Mouse (Mus musculus): Measurements from ENCODE around the gene Nhsl1. TPM values are rescaled to one million over a fixed set of nuclear protein-coding genes. Genes with fewer than 3 reads are reported as not detected.
"Not testable (repeated sequence)": the region's sequence is repeated elsewhere in the genome, so short reads cannot be mapped to it uniquely, and the experiment has no call there.

The Nhsl1 gene
- polyA plus RNA-seq, 1 experiment from 2014 or later, result 16.9 TPM

- Histone ChIP-seq H3K27me3 (ENCODE audit: control insufficient read depth, insufficient read depth, low read length) (no peaks in the 10 kb centered on the region), H3K4me1 (ENCODE audit: control insufficient read depth, insufficient read depth, low read length) (peaks cover 4% of the 10 kb centered on the region; the same call in 1 of the 2 replicates), H3K4me3 (replicated peaks; ENCODE audit: low read depth, low read length) (peak within 1 kb of the TSS; percentile 61), H3K4me2 (ENCODE audit: low read length) (peak within 1 kb of the TSS; percentile 88), H3K36me3 (ENCODE audit: control insufficient read depth, insufficient read depth, low read length) (no peaks in the 10 kb centered on the region), H3K9me3 (ENCODE audit: control insufficient read depth, low read length) (no peaks in the 10 kb centered on the region), H3K27ac (replicated peaks; ENCODE audit: low read depth, low read length) (no peak within 1 kb of the TSS), H3K9ac (replicated peaks; ENCODE audit: low read length) (peak within 1 kb of the TSS; percentile 74)
- DNase-seq, result peak; percentile 88
- peak; percentile 88 for ATAC-seq (ENCODE audit: low FRiP score, low TSS enrichment)
- WGBS, result under 1% methylated on average over 22 of the region's 22 CpGs
These were observed 227.0 kb downstream of the Nhsl1 start, which contains the start of gene Hebp2 for GRCm38 (mm10) chr10:18545813-18546235. Gene Hebp2, minus strand, starts transcription at chr10:18546076.

GRCm38 (mm10) chr10:18547381-18547780, 228.6 kb downstream of the Nhsl1 start:
- DNase-seq (no peak), ATAC-seq (ENCODE audit: low FRiP score, low TSS enrichment) (no peak)
- no peaks in the 10 kb centered on the region for H3K9me3 ChIP-seq (ENCODE audit: control insufficient read depth, low read length)
- H3K36me3 ChIP-seq (ENCODE audit: control insufficient read depth, insufficient read depth, low read length), result no peaks in the 10 kb centered on the region
- peaks cover 4% of the 10 kb centered on the region; the same call in 1 of the 2 replicates for H3K4me1 ChIP-seq (ENCODE audit: control insufficient read depth, insufficient read depth, low read length)
- H3K9ac ChIP-seq (replicated peaks; ENCODE audit: low read length), result no peak overlapping the region
- H3K4me2 ChIP-seq (ENCODE audit: low read length), result no peak overlapping the region
- H3K27me3 ChIP-seq (ENCODE audit: control insufficient read depth, insufficient read depth, low read length), result no peaks in the 10 kb centered on the region
- H3K4me3 ChIP-seq (replicated peaks; ENCODE audit: low read depth, low read length), result no peak overlapping the region
- H3K27ac ChIP-seq (replicated peaks; ENCODE audit: low read depth, low read length), result no peak overlapping the region
- WGBS, result 94% methylated on average over 4 of the region's 4 CpGs

DNA sequence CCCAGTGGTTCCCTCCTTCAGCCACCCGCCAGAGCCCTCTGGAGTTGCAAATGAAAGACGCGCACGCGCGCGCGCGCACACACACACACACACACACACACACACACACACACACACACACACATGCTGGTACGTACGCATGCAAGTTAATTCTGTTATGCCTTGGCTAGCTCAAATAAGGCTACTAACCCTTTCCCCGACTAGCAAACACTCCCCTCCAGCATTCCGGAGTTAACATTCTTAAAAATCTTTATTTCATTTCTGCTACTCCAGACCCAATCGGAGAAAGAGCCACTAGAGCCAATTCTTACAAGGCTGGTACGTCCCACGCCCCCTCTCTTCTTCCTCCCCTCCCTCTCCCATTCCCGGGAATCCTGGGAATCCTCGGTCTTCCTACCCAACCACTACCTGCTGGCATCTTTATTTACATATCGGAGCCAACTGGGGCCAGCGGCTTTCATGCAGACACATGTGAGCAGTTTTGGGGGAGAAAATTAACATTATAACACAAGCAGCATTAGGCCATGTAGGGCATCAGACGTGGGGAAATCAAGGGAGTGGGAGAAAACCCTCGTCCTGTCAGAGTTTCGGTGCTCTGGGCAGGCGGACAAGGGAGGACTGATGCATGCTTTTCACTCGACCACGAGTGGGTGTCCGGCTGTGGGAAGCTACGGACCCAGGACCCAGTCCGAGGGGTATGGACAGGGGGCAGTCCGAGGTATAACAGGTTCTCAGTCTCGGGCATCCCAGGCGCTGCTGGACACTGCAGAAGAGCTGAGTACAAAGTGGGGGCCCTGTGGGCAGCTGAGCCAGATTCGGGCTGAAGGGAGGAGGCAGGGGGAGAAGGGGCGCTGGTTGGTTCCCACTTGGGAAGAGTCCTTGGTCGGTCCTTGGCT, 230.8 kb downstream of the Nhsl1 start:
- H3K4me1 ChIP-seq (ENCODE audit: control insufficient read depth, insufficient read depth, low read length), result peaks cover 4% of the 10 kb centered on the region; the same call in 1 of the 2 replicates
- H3K4me3 ChIP-seq (replicated peaks; ENCODE audit: low read depth, low read length), result peak overlapping the region; percentile 39
- ATAC-seq (ENCODE audit: low FRiP score, low TSS enrichment) (peak; percentile 55), DNase-seq (peak; percentile 76)
- no peaks in the 10 kb centered on the region for H3K9me3 ChIP-seq (ENCODE audit: control insufficient read depth, low read length)
- WGBS, result 1% methylated on average over 35 of the region's 35 CpGs
- peak overlapping the region; percentile 50 for H3K9ac ChIP-seq (replicated peaks; ENCODE audit: low read length)
- H3K27me3 ChIP-seq (ENCODE audit: control insufficient read depth, insufficient read depth, low read length), result no peaks in the 10 kb centered on the region
- no peaks in the 10 kb centered on the region for H3K36me3 ChIP-seq (ENCODE audit: control insufficient read depth, insufficient read depth, low read length)
- no peak overlapping the region for H3K27ac ChIP-seq (replicated peaks; ENCODE audit: low read depth, low read length)
- H3K4me2 ChIP-seq (ENCODE audit: low read length), result peak overlapping the region; percentile 68

DNA sequence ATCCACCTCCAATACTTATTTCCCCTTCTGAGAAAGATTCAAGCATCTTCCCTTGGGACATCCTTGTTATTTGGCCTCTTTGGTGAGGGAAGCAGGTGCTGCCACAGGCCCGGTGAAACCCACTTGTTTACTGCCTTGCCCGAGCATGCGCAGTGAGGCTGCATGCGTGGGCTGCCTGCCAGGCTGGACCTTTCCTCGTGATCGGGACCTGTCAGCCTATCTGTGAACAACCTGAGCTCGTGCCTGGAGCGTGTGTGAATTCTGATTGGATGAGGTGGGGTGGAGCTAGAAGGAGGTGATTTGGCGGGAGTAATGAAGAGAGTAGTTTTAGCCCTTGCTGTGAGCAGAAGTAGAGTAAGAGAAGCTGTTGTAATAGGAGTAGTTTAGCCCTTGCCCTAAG, 240.3 kb downstream of the Nhsl1 start:
- H3K4me2 ChIP-seq (ENCODE audit: low read length); DNase-seq; H3K27me3 ChIP-seq (ENCODE audit: control insufficient read depth, insufficient read depth, low read length); H3K27ac ChIP-seq (replicated peaks; ENCODE audit: low read depth, low read length); ATAC-seq (ENCODE audit: low FRiP score, low TSS enrichment); H3K4me3 ChIP-seq (replicated peaks; ENCODE audit: low read depth, low read length); H3K9me3 ChIP-seq (ENCODE audit: control insufficient read depth, low read length); H3K9ac ChIP-seq (replicated peaks; ENCODE audit: low read length); H3K4me1 ChIP-seq (ENCODE audit: control insufficient read depth, insufficient read depth, low read length); H3K36me3 ChIP-seq (ENCODE audit: control insufficient read depth, insufficient read depth, low read length): not testable (repeated sequence)
- 89% methylated on average over 9 of the region's 9 CpGs for WGBS

- H3K4me2 ChIP-seq (ENCODE audit: low read length), result no peak overlapping the region
- no peaks in the 10 kb centered on the region for H3K27me3 ChIP-seq (ENCODE audit: control insufficient read depth, insufficient read depth, low read length)
- no peak overlapping the region for H3K4me3 ChIP-seq (replicated peaks; ENCODE audit: low read depth, low read length)
- no peaks in the 10 kb centered on the region for H3K4me1 ChIP-seq (ENCODE audit: control insufficient read depth, insufficient read depth, low read length)
- DNase-seq, result no peak
- 48% methylated on average over 5 of the region's 5 CpGs for WGBS
- H3K9ac ChIP-seq (replicated peaks; ENCODE audit: low read length), result no peak overlapping the region
- H3K36me3 ChIP-seq (ENCODE audit: control insufficient read depth, insufficient read depth, low read length), result no peaks in the 10 kb centered on the region
- no peaks in the 10 kb centered on the region for H3K9me3 ChIP-seq (ENCODE audit: control insufficient read depth, low read length)
- H3K27ac ChIP-seq (replicated peaks; ENCODE audit: low read depth, low read length), result no peak overlapping the region
- ATAC-seq (ENCODE audit: low FRiP score, low TSS enrichment), result no peak
These were observed 242.7 kb downstream of the Nhsl1 start for GRCm38 (mm10) chr10:18561445-18561844.

DNA sequence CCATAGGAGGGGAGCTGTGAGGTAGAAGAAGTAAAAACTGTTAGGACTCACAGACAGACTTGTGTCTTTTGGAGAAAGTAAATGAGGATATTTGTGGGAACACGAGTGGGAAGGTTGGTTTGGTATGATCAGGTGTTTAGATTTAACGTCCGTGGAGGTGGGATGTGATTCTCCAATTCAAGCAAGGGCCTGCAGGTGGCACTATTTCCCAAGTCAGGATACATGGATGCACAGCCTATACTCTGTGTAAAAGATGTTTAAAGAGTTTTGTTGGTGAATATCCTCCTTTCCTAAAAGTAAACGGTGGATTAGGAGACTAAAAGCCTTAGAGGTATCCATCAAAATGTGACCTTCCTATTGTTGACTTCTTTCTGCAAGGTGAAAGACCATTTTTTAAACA, 244.2 kb downstream of the Nhsl1 start:
- Histone ChIP-seq H3K36me3 (ENCODE audit: control insufficient read depth, insufficient read depth, low read length) (no peaks in the 10 kb centered on the region), H3K9me3 (ENCODE audit: control insufficient read depth, low read length) (no peaks in the 10 kb centered on the region), H3K4me1 (ENCODE audit: control insufficient read depth, insufficient read depth, low read length) (no peaks in the 10 kb centered on the region), H3K27ac (replicated peaks; ENCODE audit: low read depth, low read length) (no peak overlapping the region), H3K4me2 (ENCODE audit: low read length) (no peak overlapping the region), H3K27me3 (ENCODE audit: control insufficient read depth, insufficient read depth, low read length) (no peaks in the 10 kb centered on the region), H3K9ac (replicated peaks; ENCODE audit: low read length) (no peak overlapping the region), H3K4me3 (replicated peaks; ENCODE audit: low read depth, low read length) (no peak overlapping the region)
- 8% methylated on average over 4 of the region's 4 CpGs for WGBS
- DNase-seq (peak; percentile 81), ATAC-seq (ENCODE audit: low FRiP score, low TSS enrichment) (peak; percentile 27; the same call in 1 of the 2 replicates)

DNA sequence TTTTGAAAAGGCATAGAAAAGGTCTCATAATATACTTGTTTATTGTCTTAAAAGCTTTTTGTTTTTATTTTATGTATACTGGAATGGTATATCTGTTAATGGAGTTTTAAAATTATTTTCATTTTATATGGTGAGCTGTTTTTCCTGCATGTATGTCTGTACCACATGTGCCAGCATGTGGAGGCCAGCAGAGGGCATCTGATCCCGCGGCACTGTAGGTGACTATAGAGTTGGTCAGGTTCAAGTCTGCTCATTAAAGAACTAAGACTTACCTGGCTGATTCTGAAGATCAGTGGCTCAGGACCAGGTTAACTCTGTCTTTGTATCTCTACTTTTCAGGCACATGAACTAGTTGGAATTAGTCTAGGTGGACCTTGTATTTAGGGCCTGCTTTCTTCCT, 253.8 kb downstream of the Nhsl1 start:
- Histone ChIP-seq H3K27me3 (ENCODE audit: control insufficient read depth, insufficient read depth, low read length) (no peaks in the 10 kb centered on the region), H3K9me3 (ENCODE audit: control insufficient read depth, low read length) (no peaks in the 10 kb centered on the region), H3K27ac (replicated peaks; ENCODE audit: low read depth, low read length) (no peak overlapping the region), H3K9ac (replicated peaks; ENCODE audit: low read length) (no peak overlapping the region), H3K4me3 (replicated peaks; ENCODE audit: low read depth, low read length) (no peak overlapping the region), H3K4me2 (ENCODE audit: low read length) (no peak overlapping the region), H3K4me1 (ENCODE audit: control insufficient read depth, insufficient read depth, low read length) (no peaks in the 10 kb centered on the region), H3K36me3 (ENCODE audit: control insufficient read depth, insufficient read depth, low read length) (no peaks in the 10 kb centered on the region)
- DNase-seq, result no peak
- WGBS, result 62% methylated on average over 2 of the region's 2 CpGs
- ATAC-seq (ENCODE audit: low FRiP score, low TSS enrichment), result no peak

Data from midbrain, embryonic 14.5 days (tissue).